Mouse (Mus musculus) embryonic facial prominence, embryonic 11.5 days (tissue): ENCODE data around the gene 4930444G20Rik. TPM values are rescaled to one million over a fixed set of nuclear protein-coding genes. Genes with fewer than 3 reads are reported as not detected.
A peak's percentile ranks its signal among the peaks of the same experiment; 100 is the strongest.
"Not testable (repeated sequence)": the region's sequence is repeated elsewhere in the genome, so short reads cannot be mapped to it uniquely, and the experiment has no call there.

ENCODE experiments used
- ATAC-seq: fragments of 200-750 bp; cut with Nextera tagmentation; replicated peaks from 2 replicates; pipeline ENCODE4 v1.8.0; 2017; ENCODE audit warnings: low read depth; ENCODE audit not compliant: insufficient number of reproducible peaks, low FRiP score, low TSS enrichment
- DNase-seq: peaks from one replicate; pipeline ENCODE4 v3.0.0-alpha.2; 2015; ENCODE audit warnings: low spot score
- H3K27ac ChIP-seq: fragments of 300-500 bp; sonication (generic); replicated peaks from 2 replicates; pipeline ENCODE4 v1.5.1; 2014; ENCODE audit warnings: mild to moderate bottlenecking, low read depth, low read length, control low read depth
- H3K27me3 ChIP-seq: fragments of 300-500 bp; sonication (generic); 2 replicates; pipeline ENCODE4 v1.6.1; 2014; ENCODE audit warnings: mild to moderate bottlenecking, low read length, moderate library complexity, mixed read lengths; ENCODE audit not compliant: control insufficient read depth, insufficient read depth
- H3K36me3 ChIP-seq: fragments of 300-500 bp; sonication (generic); replicated peaks from 2 replicates; pipeline ENCODE4 v1.6.1; 2014; ENCODE audit warnings: low read depth, mild to moderate bottlenecking, low read length, moderate library complexity, mixed read lengths; ENCODE audit not compliant: control insufficient read depth, insufficient read depth
- H3K4me1 ChIP-seq: fragments of 300-500 bp; sonication (generic); 2 replicates; pipeline ENCODE4 v1.6.1; 2014; ENCODE audit warnings: low read length, mixed read lengths; ENCODE audit not compliant: control insufficient read depth, insufficient read depth
- H3K4me2 ChIP-seq: fragments of 300-500 bp; sonication (generic); 2 replicates; pipeline ENCODE4 v1.6.1; 2014; ENCODE audit warnings: low read depth, mild to moderate bottlenecking, control low read depth, low read length, moderate library complexity
- H3K4me3 ChIP-seq: fragments of 300-500 bp; sonication (generic); 2 replicates; pipeline ENCODE4 v1.5.1; 2014; ENCODE audit warnings: low read depth, low read length, control low read depth
- H3K9ac ChIP-seq: fragments of 300-500 bp; sonication (generic); replicated peaks from 2 replicates; pipeline ENCODE4 v1.6.1; 2014; ENCODE audit warnings: mild to moderate bottlenecking, control low read depth, low read length
- H3K9me3 ChIP-seq: fragments of 300-500 bp; sonication (generic); replicated peaks from 2 replicates; pipeline ENCODE4 v1.6.1; 2016; ENCODE audit warnings: mild to moderate bottlenecking, low read length, inconsistent platforms, mixed read lengths; ENCODE audit not compliant: control insufficient read depth
- WGBS: fragments of 180-500 bp; shearing (Covaris S2); extraction: QIAGEN DNeasy Blood & Tissue Kit; methylation state at CpG from one replicate; pipeline ENCODE4 v1.1.7; 2014; 5-methylcytosine and 5-hydroxymethylcytosine counted together
- polyA plus RNA-seq: library from polyadenylated mRNA; unstranded; fragments of >200 nt; fragmentation: Nextera tagmentation; extraction: Ambion mirVana; gene quantifications from 2 replicates; pipeline ENCODE4 v1.2.1, GENCODE M21; 2014

4930444G20Rik gene
- polyA plus RNA-seq, 1 experiment from 2014 or later, result not detected

DNA sequence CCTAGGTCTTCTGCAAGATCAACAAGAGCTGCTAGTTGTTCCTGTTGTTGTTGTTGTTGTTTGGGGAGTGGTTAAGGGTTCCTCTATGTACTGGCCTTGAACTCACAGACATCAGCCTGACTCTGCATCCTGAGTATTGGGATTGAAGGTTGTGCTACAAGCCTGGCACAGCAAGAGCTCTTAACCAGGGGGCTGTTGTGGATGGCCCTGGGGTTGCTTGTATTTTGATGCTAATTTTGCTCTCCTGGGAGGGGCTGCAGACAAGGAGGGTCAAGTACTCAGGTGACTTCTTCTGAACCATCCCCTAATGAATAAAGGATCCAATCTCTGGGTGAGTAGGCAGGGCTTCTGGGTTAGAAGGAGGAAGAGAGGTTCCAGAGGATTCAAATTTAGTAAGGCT, 12.6 kb downstream of the 4930444G20Rik start:
- H3K27ac ChIP-seq, result no peak overlapping the region
- H3K27me3 ChIP-seq, result no peaks in the 10 kb centered on the region
- no peak overlapping the region for H3K4me2 ChIP-seq
- no peaks in the 10 kb centered on the region for H3K4me1 ChIP-seq
- DNase-seq (no peak), ATAC-seq (no peak)
- H3K9ac ChIP-seq, result no peak overlapping the region
- H3K36me3 ChIP-seq, result no peaks in the 10 kb centered on the region
- no peaks in the 10 kb centered on the region for H3K9me3 ChIP-seq
- no peak overlapping the region for H3K4me3 ChIP-seq

DNA sequence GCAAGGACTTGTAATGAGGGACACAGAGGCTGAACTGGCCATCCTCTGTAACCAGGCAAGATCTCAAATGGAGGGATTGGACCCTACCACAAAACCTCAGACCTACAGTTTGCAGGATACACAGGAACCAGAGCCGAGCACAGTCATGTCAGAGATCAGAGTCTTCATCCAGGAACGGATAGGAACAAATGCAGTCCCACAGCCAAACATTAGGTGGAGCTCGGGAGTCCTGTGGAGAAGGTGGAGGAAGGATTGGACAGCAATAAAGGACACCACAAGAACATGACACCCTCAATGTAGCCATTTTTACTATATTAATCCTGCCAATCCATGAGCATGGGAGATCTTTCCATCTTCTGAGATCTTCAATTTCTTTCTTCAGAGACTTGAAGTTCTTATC, 31.6 kb downstream of the 4930444G20Rik start:
- not testable (repeated sequence) for ATAC-seq, H3K4me1 ChIP-seq, H3K9me3 ChIP-seq, H3K4me2 ChIP-seq, H3K9ac ChIP-seq, H3K36me3 ChIP-seq, H3K27ac ChIP-seq, H3K27me3 ChIP-seq, H3K4me3 ChIP-seq
- DNase-seq, result peak; percentile 69
- WGBS, result 5% methylated on average over 3 of the region's 3 CpGs

DNA sequence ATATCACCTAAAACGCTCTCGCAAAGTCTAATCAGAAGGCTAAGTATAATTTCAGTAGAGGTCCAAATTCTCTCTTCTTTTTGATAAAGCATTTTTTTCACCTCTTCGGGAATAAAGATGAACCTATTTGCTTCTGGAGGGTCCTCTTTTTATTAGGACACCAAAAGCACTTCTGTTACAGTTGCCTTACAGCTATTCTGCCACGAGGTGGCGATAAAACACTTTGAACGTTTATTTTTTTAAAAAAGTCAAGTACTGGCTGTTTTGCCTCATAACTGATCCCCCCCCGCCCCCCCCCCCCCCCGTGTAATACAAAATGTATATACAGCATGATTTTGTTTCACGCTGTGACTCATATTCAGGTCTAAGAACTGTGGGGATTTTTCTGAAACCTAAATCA, 33.6 kb downstream of the 4930444G20Rik start:
- Histone ChIP-seq H3K9ac (no peak overlapping the region), H3K27me3 (no peaks in the 10 kb centered on the region), H3K36me3 (no peaks in the 10 kb centered on the region), H3K4me2 (no peak overlapping the region), H3K4me3 (no peak overlapping the region), H3K4me1 (no peaks in the 10 kb centered on the region), H3K27ac (no peak overlapping the region), H3K9me3 (no peaks in the 10 kb centered on the region)
- DNase-seq, result peak; percentile 60
- 9% methylated on average over 9 of the region's 9 CpGs for WGBS
- ATAC-seq, result no peak

DNA sequence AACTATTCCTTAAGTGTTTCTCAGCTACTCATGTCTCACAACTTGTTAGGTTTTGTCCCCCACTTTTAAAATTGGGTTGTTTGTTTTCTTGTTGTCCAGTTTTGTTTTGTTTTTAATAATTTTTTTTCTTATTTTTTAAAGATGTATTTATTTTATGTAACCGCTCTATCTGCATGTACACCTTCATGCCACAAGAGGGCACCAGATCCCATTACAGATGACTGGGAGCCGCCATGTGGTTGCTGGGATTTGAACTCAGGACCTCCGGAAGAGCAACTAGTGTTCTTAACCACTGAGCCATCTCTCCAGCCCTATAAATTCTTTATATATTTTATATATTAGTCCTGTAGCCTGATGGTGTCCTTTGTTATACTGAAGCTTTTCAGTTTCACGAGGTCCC, 49.3 kb downstream of the 4930444G20Rik start:
- no peak overlapping the region for H3K9ac ChIP-seq
- no peaks in the 10 kb centered on the region for H3K27me3 ChIP-seq
- H3K27ac ChIP-seq, result no peak overlapping the region
- H3K4me1 ChIP-seq, result no peaks in the 10 kb centered on the region
- ATAC-seq (no peak), DNase-seq (no peak)
- H3K4me2 ChIP-seq, result no peak overlapping the region
- no peak overlapping the region for H3K4me3 ChIP-seq
- no peaks in the 10 kb centered on the region for H3K36me3 ChIP-seq
- H3K9me3 ChIP-seq, result no peaks in the 10 kb centered on the region
- WGBS, result 93% methylated on average over 4 of the region's 4 CpGs

DNA sequence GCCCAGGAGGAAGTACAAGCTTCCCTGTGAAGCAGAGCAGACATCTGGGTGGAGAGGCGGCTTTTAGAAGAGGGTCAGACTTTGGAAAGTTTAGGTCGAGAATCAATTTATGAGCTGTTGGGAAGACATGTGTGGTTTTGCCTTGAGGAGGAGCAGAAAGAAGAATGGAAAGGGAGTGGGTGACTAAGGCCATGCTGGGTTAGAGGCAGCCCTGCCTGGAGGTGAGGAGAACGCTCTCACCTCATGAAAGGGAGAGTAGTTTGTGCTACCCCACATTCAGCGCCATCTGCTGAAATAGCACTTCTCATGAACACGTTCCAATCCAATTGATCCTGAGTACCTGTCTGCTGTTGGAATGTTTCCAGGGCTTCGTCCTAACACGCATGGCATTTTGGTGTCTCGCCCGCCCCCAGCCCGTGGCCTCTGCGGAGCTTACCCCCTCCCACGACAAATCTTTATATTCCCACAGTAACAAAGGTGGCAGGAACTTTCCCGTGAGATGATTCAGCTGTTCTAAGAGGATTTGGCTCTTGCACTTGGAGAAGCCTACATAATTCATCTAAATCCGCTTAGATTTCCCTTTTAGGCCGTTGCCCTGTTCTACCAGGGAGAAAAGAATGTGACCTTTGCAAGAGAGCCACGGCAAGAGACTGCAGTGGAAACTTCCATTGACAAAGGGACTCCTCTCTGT, 50.3 kb downstream of the 4930444G20Rik start:
- no peak overlapping the region for H3K4me3 ChIP-seq
- no peak overlapping the region for H3K4me2 ChIP-seq
- H3K9ac ChIP-seq, result no peak overlapping the region
- WGBS, result 75% methylated on average over 16 of the region's 16 CpGs
- no peaks in the 10 kb centered on the region for H3K9me3 ChIP-seq
- no peak overlapping the region for H3K27ac ChIP-seq
- no peaks in the 10 kb centered on the region for H3K36me3 ChIP-seq
- no peaks in the 10 kb centered on the region for H3K4me1 ChIP-seq
- H3K27me3 ChIP-seq, result no peaks in the 10 kb centered on the region
- DNase-seq (no peak), ATAC-seq (no peak)

Other genes starting within 250 kb of the 4930444G20Rik start
- gene Sgk1, start 185.9 kb downstream of the 4930444G20Rik start, polyA plus RNA-seq, result 40.2 and 42.9 TPM in 2 replicates
- 17.6 and 19.6 TPM in 2 replicates for gene E030030I06Rik, start 81.2 kb upstream of the 4930444G20Rik start, polyA plus RNA-seq
- gene Raet1e, start 90.5 kb upstream of the 4930444G20Rik start, polyA plus RNA-seq, result 11.3 and 13.6 TPM in 2 replicates
- 0.32 and 0.42 TPM in 2 replicates for gene H60b, start 90.5 kb upstream of the 4930444G20Rik start, polyA plus RNA-seq